Mouse (Mus musculus) hindbrain, embryonic 11.5 days (tissue): ENCODE data around the gene Ift122. TPM values are rescaled to one million over a fixed set of nuclear protein-coding genes. Genes with fewer than 3 reads are reported as not detected.
A peak's percentile ranks its signal among the peaks of the same experiment; 100 is the strongest.

ENCODE experiments used
- ATAC-seq: fragments of 200-750 bp; cut with Nextera tagmentation; 2 replicates; pipeline ENCODE4 v1.8.0; 2017; ENCODE audit warnings: mild to moderate bottlenecking, moderate TSS enrichment, moderate library complexity; ENCODE audit not compliant: low FRiP score
- DNase-seq: peaks from one replicate; pipeline ENCODE4 v3.0.0-alpha.2; 2015; ENCODE audit warnings: low spot score
- H3K27ac ChIP-seq: fragments of 300-500 bp; sonication (generic); 2 replicates; pipeline ENCODE4 v1.5.1; 2014; ENCODE audit warnings: mild to moderate bottlenecking, low read depth, low read length
- H3K27me3 ChIP-seq: fragments of 300-500 bp; sonication (generic); 2 replicates; pipeline ENCODE4 v1.6.1; 2014; ENCODE audit warnings: mild to moderate bottlenecking, low read length, moderate library complexity, mixed read lengths; ENCODE audit not compliant: control insufficient read depth, insufficient read depth
- H3K36me3 ChIP-seq: fragments of 300-500 bp; sonication (generic); 2 replicates; pipeline ENCODE4 v1.6.1; 2014; ENCODE audit warnings: mild to moderate bottlenecking, low read length, moderate library complexity, mixed read lengths; ENCODE audit not compliant: control insufficient read depth, insufficient read depth
- H3K4me1 ChIP-seq: fragments of 300-500 bp; sonication (generic); replicated peaks from 2 replicates; pipeline ENCODE4 v1.6.1; 2014; ENCODE audit warnings: low read length, mixed read lengths; ENCODE audit not compliant: control insufficient read depth, insufficient read depth
- H3K4me2 ChIP-seq: fragments of 300-500 bp; sonication (generic); replicated peaks from 2 replicates; pipeline ENCODE4 v1.6.1; 2014; ENCODE audit warnings: mild to moderate bottlenecking, low read depth, low read length
- H3K4me3 ChIP-seq: fragments of 300-500 bp; sonication (generic); 2 replicates; pipeline ENCODE4 v1.5.1; 2014; ENCODE audit warnings: low read depth, low read length
- H3K9ac ChIP-seq: fragments of 300-500 bp; sonication (generic); 2 replicates; pipeline ENCODE4 v1.6.1; 2014; ENCODE audit warnings: low read depth, low read length
- H3K9me3 ChIP-seq: fragments of 300-500 bp; sonication (generic); 2 replicates; pipeline ENCODE4 v1.6.1; 2016; ENCODE audit warnings: low read length; ENCODE audit not compliant: control insufficient read depth
- WGBS: fragments of 180-500 bp; shearing (Covaris S2); extraction: QIAGEN DNeasy Blood & Tissue Kit; methylation state at CpG from one replicate; pipeline ENCODE4 v1.1.7; 2014; 5-methylcytosine and 5-hydroxymethylcytosine counted together
- polyA plus RNA-seq: library from polyadenylated mRNA; unstranded; fragments of >200 nt; fragmentation: Nextera tagmentation; extraction: Ambion mirVana; gene quantifications from 2 replicates; pipeline ENCODE4 v1.2.1, GENCODE M21; 2014

The Ift122 gene
- 22.5 and 26.8 TPM in 2 replicates for polyA plus RNA-seq

DNA sequence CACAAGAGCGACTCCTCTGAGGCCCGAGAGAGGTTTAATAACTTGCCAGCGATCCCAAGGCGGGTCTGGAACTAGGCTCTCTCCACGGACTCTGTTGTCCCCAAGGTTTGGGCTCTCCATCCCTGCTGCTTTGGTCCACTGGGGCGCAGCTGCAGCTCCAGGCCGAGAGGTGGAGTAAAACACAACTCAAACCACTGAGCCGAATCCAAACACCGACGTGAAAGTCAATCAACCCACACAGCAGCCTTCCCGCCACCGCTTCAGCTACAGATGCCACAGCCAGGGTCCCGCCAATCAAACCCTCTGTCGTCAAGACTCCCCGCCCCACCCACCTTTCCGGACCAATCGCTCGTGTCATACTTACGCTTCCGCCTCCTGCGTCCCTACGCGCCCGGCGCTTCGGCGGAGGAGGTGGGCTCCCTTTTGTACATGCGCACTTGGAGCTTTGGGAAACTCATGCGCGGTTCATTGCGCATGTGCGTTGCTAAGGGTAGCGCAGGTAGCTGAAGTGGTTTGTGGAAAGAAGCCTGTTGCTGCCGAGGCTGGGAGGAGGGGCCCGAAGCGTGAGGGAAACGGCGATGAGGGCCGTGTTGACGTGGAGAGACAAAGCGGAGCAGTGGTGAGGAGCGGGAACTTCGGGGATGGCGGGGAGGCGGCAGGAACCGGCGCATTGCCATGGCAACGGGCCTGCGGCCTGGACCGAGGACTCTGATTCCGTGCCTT lies at the start of gene Ift122, which contains the start of gene Mbd4:
TSS of gene Ift122 (plus strand) at position 380 of the 723 bp plus-strand sequence.
TSS of gene Mbd4 (minus strand) at position 281 of the 723 bp plus-strand sequence.
- ATAC-seq (peak; percentile 99), DNase-seq (peak; percentile 99)
- Histone ChIP-seq H3K9me3 (no peaks in the 10 kb centered on the region), H3K36me3 (no peaks in the 10 kb centered on the region), H3K4me3 (peak within 1 kb of the TSS; percentile 62), H3K9ac (peak within 1 kb of the TSS; percentile 60), H3K27me3 (no peaks in the 10 kb centered on the region), H3K27ac (peak within 1 kb of the TSS; percentile 83), H3K4me2 (peak within 1 kb of the TSS; percentile 71), H3K4me1 (no peaks in the 10 kb centered on the region)
- WGBS: under 1% methylated on average over 51 of the region's 51 CpGs

GRCm38 (mm10) chr6:115803541-115804382 lies 49.5 kb upstream of the Ift122 start:
- Histone ChIP-seq H3K9ac (no peak overlapping the region), H3K27me3 (no peaks in the 10 kb centered on the region), H3K4me3 (no peak overlapping the region), H3K36me3 (0 out of 2 replicates have a peak, but pooled peaks cover 6% of the 10 kb centered on the region), H3K4me2 (no peak overlapping the region), H3K9me3 (no peaks in the 10 kb centered on the region), H3K27ac (no peak overlapping the region), H3K4me1 (no peaks in the 10 kb centered on the region; the same call in 1 of the 2 replicates)
- ATAC-seq (peak; percentile 54; the same call in 1 of the 2 replicates), DNase-seq (peak; percentile 78)
- WGBS: 42% methylated on average over 16 of the region's 16 CpGs

- Histone ChIP-seq H3K9me3 (no peaks in the 10 kb centered on the region), H3K27ac (no peak overlapping the region), H3K27me3 (no peaks in the 10 kb centered on the region), H3K9ac (no peak overlapping the region), H3K4me2 (no peak overlapping the region), H3K4me1 (no peaks in the 10 kb centered on the region; the same call in 1 of the 2 replicates), H3K4me3 (no peak overlapping the region), H3K36me3 (0 out of 2 replicates have a peak, but pooled peaks cover 6% of the 10 kb centered on the region)
- ATAC-seq (no peak), DNase-seq (peak; percentile 7)
- WGBS: 78% methylated on average over 10 of the region's 10 CpGs
Measured at GRCm38 (mm10) chr6:115804432-115805192, 48.7 kb upstream of the Ift122 start.

DNA sequence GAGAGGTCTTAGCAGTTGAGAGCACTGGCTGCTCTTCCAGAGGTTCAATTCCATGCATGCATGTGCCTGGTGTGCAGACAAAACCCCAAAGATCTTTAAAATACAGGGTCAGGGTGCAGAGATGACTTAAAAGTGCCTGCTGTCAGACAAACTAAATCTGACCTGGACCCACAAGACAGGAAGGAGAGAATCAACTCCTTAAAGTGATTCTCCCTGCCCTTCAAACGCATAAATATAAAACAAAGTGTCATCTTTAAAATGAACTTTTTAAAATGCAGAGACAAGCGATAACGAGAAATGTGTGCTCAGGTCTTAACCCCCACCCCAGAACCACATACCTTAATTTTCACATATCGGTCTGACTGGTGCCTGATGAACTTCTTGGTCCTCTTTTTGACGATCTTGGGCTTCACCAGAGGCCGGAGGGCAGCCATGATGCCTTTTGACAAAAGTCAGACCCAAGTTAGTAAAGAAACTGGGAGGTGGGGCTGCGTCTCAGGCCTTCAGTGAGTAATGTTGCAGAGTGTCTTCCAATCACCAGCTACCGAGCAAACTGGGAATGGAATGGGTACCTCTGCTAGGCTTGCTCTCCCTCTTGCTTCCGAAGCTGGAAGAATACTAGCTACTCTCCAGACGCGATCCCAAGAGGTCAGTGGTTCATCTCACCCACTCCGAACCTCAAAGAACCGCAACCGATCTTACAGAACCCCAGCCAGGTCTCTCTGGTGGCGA lies 45.6 kb upstream of the Ift122 start:
- 5% methylated on average over 15 of the region's 15 CpGs for WGBS
- Histone ChIP-seq H3K27me3 (no peaks in the 10 kb centered on the region), H3K36me3 (0 out of 2 replicates have a peak, but pooled peaks cover 4% of the 10 kb centered on the region), H3K9ac (peak overlapping the region; percentile 100), H3K4me3 (peak overlapping the region; percentile 99), H3K27ac (peak overlapping the region; percentile 90), H3K9me3 (no peaks in the 10 kb centered on the region), H3K4me1 (no peaks in the 10 kb centered on the region; the same call in 1 of the 2 replicates), H3K4me2 (peak overlapping the region; percentile 79)
- DNase-seq (no peak), ATAC-seq (no peak)

DNA sequence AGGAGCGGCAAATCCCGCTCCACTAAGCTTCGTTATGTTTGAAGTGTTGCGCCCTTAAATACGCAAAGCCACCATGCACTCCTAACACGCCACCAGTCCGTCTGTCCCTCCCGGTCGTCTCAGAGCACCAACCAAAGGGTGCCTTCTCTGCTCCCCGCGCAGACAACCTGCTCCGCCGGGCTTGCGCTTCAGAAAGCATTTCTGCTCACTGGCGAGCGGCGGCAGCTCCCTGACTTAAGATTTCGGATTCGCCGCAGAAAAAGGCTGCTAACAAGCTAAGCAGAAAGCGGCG lies 45.1 kb upstream of the Ift122 start:
- Histone ChIP-seq H3K4me1 (no peaks in the 10 kb centered on the region; the same call in 1 of the 2 replicates), H3K9ac (peak overlapping the region; percentile 100), H3K9me3 (no peaks in the 10 kb centered on the region), H3K36me3 (0 out of 2 replicates have a peak, but pooled peaks cover 4% of the 10 kb centered on the region), H3K4me3 (peak overlapping the region; percentile 99), H3K27me3 (no peaks in the 10 kb centered on the region), H3K27ac (peak overlapping the region; percentile 90), H3K4me2 (peak overlapping the region; percentile 79)
- under 1% methylated on average over 22 of the region's 22 CpGs for WGBS
- no peak for DNase-seq
- ATAC-seq: no peak; the same call in 1 of the 2 replicates

DNA sequence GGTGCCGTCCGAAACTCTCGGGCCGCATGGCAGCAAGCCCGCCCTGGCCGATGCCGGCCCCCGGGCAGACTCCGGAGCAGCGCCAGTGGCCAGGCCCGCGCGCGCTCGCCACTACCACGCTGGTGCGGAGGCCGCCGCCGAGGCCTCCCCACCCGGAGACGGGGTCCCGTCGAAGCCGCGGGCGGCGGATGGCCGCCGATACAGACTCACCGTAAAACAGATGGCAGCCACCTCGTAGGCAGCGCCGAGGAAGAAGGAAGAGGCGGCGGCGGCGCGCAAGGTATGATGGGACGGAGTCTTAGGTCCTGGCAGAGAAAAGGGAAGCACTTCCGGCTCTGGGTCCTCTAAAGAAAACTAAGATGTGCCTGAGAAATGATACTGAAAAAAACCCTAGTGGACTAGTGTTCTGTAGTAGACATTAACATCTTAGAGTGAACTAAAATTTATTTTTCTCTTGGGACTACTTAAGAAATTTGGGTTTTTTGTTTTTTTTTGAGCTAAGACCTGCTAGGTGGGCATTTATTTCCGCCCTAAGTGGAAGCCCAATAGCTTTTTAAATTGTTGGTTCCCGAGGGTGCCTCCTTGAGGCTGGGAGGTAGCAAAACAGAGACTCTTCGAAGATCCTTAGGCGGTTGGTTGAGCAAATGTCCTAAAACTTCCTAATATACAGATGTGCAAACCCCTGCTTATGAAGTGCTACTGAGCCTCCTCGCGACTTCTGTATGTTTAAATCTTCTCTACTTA lies 44.6 kb upstream of the Ift122 start, which contains the start of gene Rpl32:
TSS of gene Rpl32 (minus strand) at position 260 of the 744 bp plus-strand sequence.
- Histone ChIP-seq H3K27ac (peak within 1 kb of the TSS; percentile 90), H3K4me1 (no peaks in the 10 kb centered on the region; the same call in 1 of the 2 replicates), H3K9me3 (no peaks in the 10 kb centered on the region), H3K4me2 (peak within 1 kb of the TSS; percentile 79), H3K27me3 (no peaks in the 10 kb centered on the region), H3K36me3 (0 out of 2 replicates have a peak, but pooled peaks cover 4% of the 10 kb centered on the region), H3K9ac (peak within 1 kb of the TSS; percentile 100), H3K4me3 (peak within 1 kb of the TSS; percentile 99)
- DNase-seq: peak; percentile 92
- 1% methylated on average over 46 of the region's 47 CpGs for WGBS
- peak; percentile 82 for ATAC-seq

- no peak for ATAC-seq
- Histone ChIP-seq H3K36me3 (no peaks in the 10 kb centered on the region), H3K9ac (no peak overlapping the region), H3K4me1 (no peaks in the 10 kb centered on the region; the same call in 1 of the 2 replicates), H3K4me3 (no peak overlapping the region), H3K27me3 (no peaks in the 10 kb centered on the region), H3K27ac (no peak overlapping the region), H3K9me3 (no peaks in the 10 kb centered on the region), H3K4me2 (no peak overlapping the region)
- DNase-seq: no peak
- 74% methylated on average over 8 of the region's 8 CpGs for WGBS
Measured at GRCm38 (mm10) chr6:115811606-115812005, 41.7 kb upstream of the Ift122 start.
